ENCODE assay signal across 7 mouse cellular contexts in genomic region chr10:75211807-75212645, GRCm38 (mm10). TPM values are rescaled to one million over a fixed set of nuclear protein-coding genes. Genes with fewer than 3 reads are reported as not detected.
DNase-seq lines count a peak whose midpoint lies in the region; ATAC-seq lines count a peak whose summit lies in the region.

TSS of gene Specc1l (plus strand) at chr10:75212073.

- H3K9me3 ChIP-seq in intestine, embryonic 16.5 days (ENCODE audit: control insufficient read depth, low read length) = no peaks in the 10 kb centered on the region
- H3K9me3 ChIP-seq in midbrain, embryonic 11.5 days (ENCODE audit: control insufficient read depth, low read length) = no peaks in the 10 kb centered on the region

- H3K4me2 ChIP-seq in intestine, embryonic 16.5 days (ENCODE audit: low read depth, low read length) = peak within 1 kb of the TSS; percentile 62
- H3K4me2 ChIP-seq in midbrain, embryonic 11.5 days = peak within 1 kb of the TSS; percentile 76

- H3K36me3 ChIP-seq in intestine, embryonic 16.5 days (ENCODE audit: control insufficient read depth, insufficient read depth, low read length) = no peaks in the 10 kb centered on the region
- no peaks in the 10 kb centered on the region for H3K36me3 ChIP-seq in midbrain, embryonic 11.5 days (ENCODE audit: control insufficient read depth, insufficient read depth, low read length)

- intact Hi-C loops in left cerebral cortex, postnatal 36 days (cut with DNase I) = no loop called here

- under 1% methylated on average over 65 of the region's 80 CpGs for WGBS in intestine, embryonic 16.5 days
- under 1% methylated on average over 49 of the region's 80 CpGs for WGBS in midbrain, embryonic 11.5 days

- peak within 1 kb of the TSS; percentile 99 for H3K27ac ChIP-seq in intestine, embryonic 16.5 days (ENCODE audit: low read length)
- peak within 1 kb of the TSS; percentile 97 for H3K27ac ChIP-seq in midbrain, embryonic 11.5 days (ENCODE audit: low read depth, low read length)

- no peaks in the 10 kb centered on the region for H3K27me3 ChIP-seq in intestine, embryonic 16.5 days (replicated peaks; ENCODE audit: control insufficient read depth, insufficient read depth, low read length)
- no peaks in the 10 kb centered on the region for H3K27me3 ChIP-seq in midbrain, embryonic 11.5 days (ENCODE audit: control insufficient read depth, insufficient read depth, low read length)

- peaks cover 4% of the 10 kb centered on the region for H3K4me1 ChIP-seq in intestine, embryonic 16.5 days (ENCODE audit: control insufficient read depth, insufficient read depth, low read length)
- peaks cover 6% of the 10 kb centered on the region; the same call in 1 of the 2 replicates for H3K4me1 ChIP-seq in midbrain, embryonic 11.5 days (ENCODE audit: control insufficient read depth, insufficient read depth, low read length)

- H3K4me3 ChIP-seq in intestine, embryonic 16.5 days (ENCODE audit: low read length) = peak within 1 kb of the TSS; percentile 93
- H3K4me3 ChIP-seq in midbrain, embryonic 11.5 days (ENCODE audit: low read depth, low read length) = peak within 1 kb of the TSS; percentile 73

- peak; percentile 98 for ATAC-seq in intestine, embryonic 16.5 days
- peak; percentile 99 for ATAC-seq in midbrain, embryonic 11.5 days (ENCODE audit: low FRiP score)

- peak; percentile 98 for DNase-seq in adrenal gland, adult 2 months
- peak; percentile 95 for DNase-seq in embryo, embryonic 11.5 days (ENCODE audit: low read depth, low spot score)
- DNase-seq in gastrocnemius, postnatal 4 days (ENCODE audit: low spot score in 2 of 2) = peak; percentile 93 to 97
- DNase-seq in left cerebral cortex, postnatal 36 days (ENCODE audit: low spot score in 2 of 2) = peak; percentile 96 to 98
- DNase-seq in midbrain, embryonic 11.5 days (ENCODE audit: low spot score, missing footprints) = peak; percentile 99
- DNase-seq in skeletal muscle tissue, adult 2 months (ENCODE audit: low read depth, low spot score) = peak; percentile 98

- peak within 1 kb of the TSS; percentile 95 for H3K9ac ChIP-seq in intestine, embryonic 16.5 days (ENCODE audit: low read depth, low read length)
- H3K9ac ChIP-seq in midbrain, embryonic 11.5 days (ENCODE audit: low read length) = peak within 1 kb of the TSS; percentile 87

RNA-seq across cellular contexts. Expression of gene Specc1l, which starts in this region (rescaled TPM):
- total RNA-seq in adrenal gland, adult 2 months (2021) = 10 to 100 TPM; 58.8 to 64.0 TPM
- 24.3 and 27.8 TPM in 2 replicates for polyA plus RNA-seq in adrenal gland, adult 2 months (2012; rRNA removed)
- 10 to 100 TPM; 46.0 to 49.7 TPM for total RNA-seq in gastrocnemius, postnatal 4 days (2021)
- 22.1 and 23.1 TPM in 2 replicates for polyA plus RNA-seq in intestine, embryonic 16.5 days (2015; fragmentation: Nextera tagmentation; extraction: Ambion mirVana)
- 10 to 100 TPM; 40.2 to 40.3 TPM for total RNA-seq in left cerebral cortex, postnatal 36 days (2021)
- polyA plus RNA-seq in midbrain, embryonic 11.5 days (2014; fragmentation: Nextera tagmentation; extraction: Ambion mirVana) = 22.8 and 23.2 TPM in 2 replicates

Comparison
In these comparisons a context has a peak if more than half of its experiments do, and no peak if none do; other contexts are left out.
1. Peak in every context shown above with its lines: DNase-seq, ATAC-seq, H3K4me3 ChIP-seq and H3K27ac ChIP-seq.